Mouse (Mus musculus) liver, embryonic 15.5 days (tissue): ENCODE results near the gene Ptprd. TPM values are rescaled to one million over a fixed set of nuclear protein-coding genes. Genes with fewer than 3 reads are reported as not detected.

Experiments used
- ATAC-seq: fragments of 200-750 bp; cut with Nextera tagmentation; 2 replicates; pipeline ENCODE4 v1.8.0; 2017; ENCODE audit warnings: moderate number of reproducible peaks, mild to moderate bottlenecking, moderate library complexity; ENCODE audit not compliant: insufficient read depth
- H3K27ac ChIP-seq: fragments of 300-500 bp; sonication (generic); replicated peaks from 2 replicates; pipeline ENCODE4 v1.5.1; 2015; ENCODE audit warnings: mild to moderate bottlenecking, inconsistent platforms
- H3K27me3 ChIP-seq: fragments of 300-500 bp; sonication (generic); 2 replicates; pipeline ENCODE4 v1.6.1; 2015; ENCODE audit warnings: mild to moderate bottlenecking, inconsistent platforms
- H3K36me3 ChIP-seq: fragments of 300-500 bp; sonication (generic); replicated peaks from 2 replicates; pipeline ENCODE4 v1.6.1; 2015; ENCODE audit warnings: moderate library complexity, mild to moderate bottlenecking, inconsistent platforms
- H3K4me1 ChIP-seq: fragments of 300-500 bp; sonication (generic); replicated peaks from 2 replicates; pipeline ENCODE4 v1.6.1; 2015; ENCODE audit warnings: inconsistent platforms
- H3K4me2 ChIP-seq: fragments of 300-500 bp; sonication (generic); 2 replicates; pipeline ENCODE4 v1.6.1; 2015; ENCODE audit warnings: moderate library complexity, mild to moderate bottlenecking, inconsistent platforms
- H3K4me3 ChIP-seq: fragments of 300-500 bp; sonication (generic); replicated peaks from 2 replicates; pipeline ENCODE4 v1.5.1; 2015; ENCODE audit warnings: mild to moderate bottlenecking, inconsistent platforms
- H3K9ac ChIP-seq: fragments of 300-500 bp; sonication (generic); 2 replicates; pipeline ENCODE4 v1.6.1; 2015; ENCODE audit warnings: moderate library complexity, mild to moderate bottlenecking, inconsistent platforms
- H3K9me3 ChIP-seq: fragments of 300-500 bp; sonication (generic); replicated peaks from 2 replicates; pipeline ENCODE4 v1.6.1; 2016; ENCODE audit warnings: inconsistent platforms
- WGBS: fragments of 180-500 bp; shearing (Covaris S2); methylation state at CpG from one replicate; pipeline ENCODE4 v1.1.7; 2015; ENCODE audit warnings: mixed read lengths; ENCODE audit not compliant: insufficient replicate concordance; 5-methylcytosine and 5-hydroxymethylcytosine counted together
- polyA plus RNA-seq: library from polyadenylated mRNA; unstranded; fragments of >200 nt; fragmentation: Nextera tagmentation; extraction: Ambion mirVana; gene quantifications from 2 replicates; pipeline ENCODE4 v1.2.1, GENCODE M21; 2015

Ptprd gene
- polyA plus RNA-seq, 1 experiment from 2014 or later: 4.8 TPM

- no peaks in the 10 kb centered on the region for H3K36me3 ChIP-seq
- no peaks in the 10 kb centered on the region for H3K27me3 ChIP-seq
- H3K4me3 ChIP-seq: no peak overlapping the region
- no peak overlapping the region for H3K27ac ChIP-seq
- H3K4me2 ChIP-seq: no peak overlapping the region
- WGBS: 65% methylated on average over 6 of the region's 6 CpGs
- H3K9ac ChIP-seq: no peak overlapping the region
- H3K4me1 ChIP-seq: no peaks in the 10 kb centered on the region
- H3K9me3 ChIP-seq: no peaks in the 10 kb centered on the region
- no peak for ATAC-seq
Observed at GRCm38 (mm10) chr4:76380312-76380917, 1831.3 kb downstream of the Ptprd start.

DNA sequence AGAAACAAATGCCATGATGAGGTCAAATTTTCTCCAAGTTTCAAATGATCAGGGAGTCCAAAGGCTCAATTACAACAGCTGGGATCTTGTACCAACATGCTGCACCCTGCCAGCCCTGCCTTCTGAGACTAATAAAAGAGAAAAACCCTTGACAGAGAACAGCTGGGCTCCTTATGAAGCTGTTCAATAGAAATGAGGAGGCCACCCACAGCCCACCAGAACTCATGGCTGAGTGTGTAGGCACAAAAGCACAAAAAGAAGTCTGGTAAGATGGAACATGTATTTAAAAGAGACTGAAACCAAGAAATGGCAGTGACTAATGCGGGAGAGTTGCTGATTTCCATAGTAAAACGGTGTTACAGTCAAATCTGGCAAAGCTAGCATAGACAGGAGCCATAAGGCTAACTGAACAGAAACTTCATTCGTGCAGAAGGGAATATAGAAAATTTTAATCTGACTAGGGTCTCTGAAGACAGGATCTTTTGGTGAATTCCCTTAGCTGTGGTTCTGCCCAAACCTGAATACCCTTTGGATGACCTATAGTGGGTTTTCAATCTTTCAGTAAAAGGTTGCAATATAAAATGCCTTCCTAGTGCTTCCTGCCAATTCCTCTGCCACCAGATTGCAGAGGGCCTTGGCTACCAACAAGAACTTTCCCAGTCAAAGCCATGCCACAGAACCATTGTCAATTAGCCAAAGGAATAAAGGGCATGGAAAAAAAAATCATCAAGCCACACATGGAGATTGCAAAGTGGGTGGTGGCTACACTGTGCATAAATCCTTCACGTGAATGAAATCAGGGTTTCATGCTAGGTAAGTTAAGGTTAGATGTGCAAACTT lies 1841.5 kb downstream of the Ptprd start:
- H3K4me2 ChIP-seq: no peak overlapping the region
- 51% methylated on average over 4 of the region's 4 CpGs for WGBS

DNA sequence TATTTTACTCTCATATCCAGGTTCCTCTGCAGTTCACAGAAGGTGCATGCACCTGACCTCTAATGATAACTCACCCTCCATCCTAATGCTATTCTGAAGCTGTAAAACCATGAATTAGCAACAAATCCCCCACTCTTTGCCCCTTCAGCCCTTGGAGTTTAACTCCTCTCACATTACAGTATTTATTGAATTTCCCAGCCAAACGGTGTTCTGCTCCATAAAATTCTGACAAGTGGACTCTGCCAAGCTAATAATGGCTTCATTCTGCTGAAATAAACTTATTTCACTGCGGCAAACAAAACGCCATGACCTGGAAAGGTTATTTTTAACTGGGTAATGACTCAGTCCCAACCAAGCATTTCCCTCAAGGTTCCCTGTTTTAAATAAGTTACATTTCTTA lies 1842.7 kb downstream of the Ptprd start:
- no peak overlapping the region for H3K9ac ChIP-seq
- H3K4me1 ChIP-seq: no peaks in the 10 kb centered on the region
- H3K36me3 ChIP-seq: no peaks in the 10 kb centered on the region
- no peak for ATAC-seq
- no peak overlapping the region for H3K27ac ChIP-seq
- no peak overlapping the region for H3K4me2 ChIP-seq
- H3K27me3 ChIP-seq: no peaks in the 10 kb centered on the region
- 53% methylated on average over 3 of the region's 3 CpGs for WGBS
- no peaks in the 10 kb centered on the region for H3K9me3 ChIP-seq
- no peak overlapping the region for H3K4me3 ChIP-seq

More for the DNA sequence above, 1841.5 kb downstream of the Ptprd start:
- Histone ChIP-seq H3K27ac (no peak overlapping the region), H3K36me3 (no peaks in the 10 kb centered on the region), H3K27me3 (no peaks in the 10 kb centered on the region), H3K9ac (no peak overlapping the region), H3K9me3 (no peaks in the 10 kb centered on the region), H3K4me3 (no peak overlapping the region), H3K4me1 (no peaks in the 10 kb centered on the region)
- no peak for ATAC-seq

DNA sequence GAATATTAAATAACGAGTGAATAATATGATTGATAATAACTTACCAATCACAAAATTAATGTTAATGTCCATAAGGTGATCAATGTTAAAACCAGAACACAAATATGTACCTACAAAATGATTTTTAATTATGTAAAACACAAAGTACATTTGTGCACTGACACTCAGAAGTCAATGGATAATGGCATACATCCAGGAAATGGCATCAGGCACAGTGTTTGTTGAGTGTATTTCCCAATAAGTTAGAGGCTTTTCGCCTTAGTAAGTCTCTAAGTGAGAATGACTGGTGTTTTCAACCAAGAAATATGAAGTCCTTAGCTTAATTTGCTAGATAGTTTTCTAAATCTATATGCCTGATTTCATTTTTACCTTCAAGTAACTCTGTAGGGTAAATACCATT lies 1843.5 kb downstream of the Ptprd start:
- no peaks in the 10 kb centered on the region for H3K27me3 ChIP-seq
- H3K9me3 ChIP-seq: no peaks in the 10 kb centered on the region
- H3K4me1 ChIP-seq: no peaks in the 10 kb centered on the region
- no peaks in the 10 kb centered on the region for H3K36me3 ChIP-seq
- no peak overlapping the region for H3K27ac ChIP-seq
- no peak for ATAC-seq
- H3K4me3 ChIP-seq: no peak overlapping the region
- 60% methylated on average over 2 of the region's 2 CpGs for WGBS
- H3K4me2 ChIP-seq: no peak overlapping the region
- H3K9ac ChIP-seq: no peak overlapping the region

- no peak overlapping the region for H3K4me3 ChIP-seq
- no peaks in the 10 kb centered on the region for H3K36me3 ChIP-seq
- no peak for ATAC-seq
- no peaks in the 10 kb centered on the region for H3K9me3 ChIP-seq
- no peaks in the 10 kb centered on the region for H3K4me1 ChIP-seq
- H3K27me3 ChIP-seq: no peaks in the 10 kb centered on the region
- 52% methylated on average over 3 of the region's 3 CpGs for WGBS
- no peak overlapping the region for H3K9ac ChIP-seq
- H3K4me2 ChIP-seq: no peak overlapping the region
- H3K27ac ChIP-seq: no peak overlapping the region
Observed at GRCm38 (mm10) chr4:76367285-76367684, 1844.5 kb downstream of the Ptprd start.

DNA sequence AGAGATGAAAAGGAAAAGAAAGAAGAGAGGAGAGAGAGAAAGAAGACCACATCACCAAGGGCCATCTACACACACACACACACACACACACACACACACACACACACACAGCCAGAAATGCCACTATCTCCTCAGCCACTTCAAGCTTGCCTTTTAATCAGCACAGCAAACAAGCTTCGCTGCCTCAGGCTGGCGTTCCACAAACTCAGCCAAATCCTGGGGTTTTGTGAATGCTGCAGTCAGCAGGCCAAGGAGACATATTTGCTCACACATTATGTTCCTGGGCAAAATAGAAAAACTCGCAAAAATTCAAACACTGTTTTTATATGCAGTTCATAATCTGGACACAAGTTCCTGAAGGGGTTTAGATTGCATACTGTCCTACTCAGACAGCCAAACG lies 1845.9 kb downstream of the Ptprd start:
- Histone ChIP-seq H3K9ac (no peak overlapping the region), H3K4me2 (no peak overlapping the region), H3K27ac (no peak overlapping the region), H3K36me3 (no peaks in the 10 kb centered on the region), H3K9me3 (no peaks in the 10 kb centered on the region), H3K4me3 (no peak overlapping the region), H3K27me3 (no peaks in the 10 kb centered on the region), H3K4me1 (no peaks in the 10 kb centered on the region)
- 55% methylated on average over 4 of the region's 4 CpGs for WGBS
- ATAC-seq: no peak

DNA sequence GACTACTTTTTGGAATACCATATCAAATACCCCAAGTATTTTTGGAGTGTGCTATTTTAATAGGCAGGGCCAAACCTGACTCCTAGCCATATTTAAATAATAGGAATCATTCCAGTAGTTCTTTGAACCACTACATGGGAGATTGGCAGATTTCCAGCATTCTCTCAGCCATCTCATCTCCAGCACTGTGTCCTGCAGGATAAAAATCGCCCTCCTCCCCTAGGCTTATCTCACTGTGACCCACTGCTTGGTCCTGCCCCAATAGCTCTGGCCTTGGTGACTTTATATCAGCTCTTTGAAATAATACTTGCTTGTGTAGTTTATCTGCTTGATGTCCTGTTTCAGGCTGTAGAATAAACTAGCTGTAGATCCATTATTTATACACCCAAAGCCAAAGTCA lies 1850.2 kb downstream of the Ptprd start:
- H3K4me1 ChIP-seq: no peaks in the 10 kb centered on the region
- no peak overlapping the region for H3K4me2 ChIP-seq
- H3K27ac ChIP-seq: no peak overlapping the region
- no peaks in the 10 kb centered on the region for H3K27me3 ChIP-seq
- H3K9me3 ChIP-seq: no peaks in the 10 kb centered on the region
- H3K36me3 ChIP-seq: no peaks in the 10 kb centered on the region
- ATAC-seq: no peak
- H3K4me3 ChIP-seq: no peak overlapping the region
- 46% methylated on average over 1 of the region's 1 CpGs for WGBS
- no peak overlapping the region for H3K9ac ChIP-seq

GRCm38 (mm10) chr4:76354167-76354566 lies 1857.6 kb downstream of the Ptprd start:
- no peak overlapping the region for H3K4me2 ChIP-seq

DNA sequence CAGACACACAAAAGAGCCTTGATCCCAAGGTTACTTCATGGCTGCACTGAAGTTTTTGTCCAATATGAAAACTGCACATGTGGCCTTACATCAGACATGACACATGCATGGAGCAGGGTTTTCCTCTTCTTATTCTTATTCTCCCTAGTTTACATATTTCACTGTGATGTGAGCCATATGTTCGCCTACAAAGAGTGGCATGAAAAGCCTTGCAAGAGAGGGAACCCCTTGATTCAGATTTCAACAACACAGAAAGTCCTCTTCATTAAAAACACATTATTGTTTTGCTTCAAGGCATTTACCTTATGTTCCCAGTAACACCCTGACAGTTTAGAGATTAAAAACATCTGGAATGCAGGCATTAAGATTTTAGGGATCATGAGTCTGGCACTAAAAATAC lies 1859.3 kb downstream of the Ptprd start:
- H3K9ac ChIP-seq: no peak overlapping the region
- no peaks in the 10 kb centered on the region for H3K9me3 ChIP-seq
- no peak for ATAC-seq
- H3K36me3 ChIP-seq: no peaks in the 10 kb centered on the region
- H3K4me1 ChIP-seq: no peaks in the 10 kb centered on the region
- WGBS: 60% methylated on average over 1 of the region's 1 CpGs
- H3K4me3 ChIP-seq: no peak overlapping the region
- H3K27ac ChIP-seq: no peak overlapping the region
- H3K27me3 ChIP-seq: no peaks in the 10 kb centered on the region
- H3K4me2 ChIP-seq: no peak overlapping the region

More at GRCm38 (mm10) chr4:76354167-76354566, 1857.6 kb downstream of the Ptprd start:
- ATAC-seq: no peak
- Histone ChIP-seq H3K27ac (no peak overlapping the region), H3K4me3 (no peak overlapping the region), H3K9me3 (no peaks in the 10 kb centered on the region), H3K4me1 (no peaks in the 10 kb centered on the region), H3K27me3 (no peaks in the 10 kb centered on the region), H3K36me3 (no peaks in the 10 kb centered on the region), H3K9ac (no peak overlapping the region)
- WGBS: 52% methylated on average over 2 of the region's 2 CpGs

DNA sequence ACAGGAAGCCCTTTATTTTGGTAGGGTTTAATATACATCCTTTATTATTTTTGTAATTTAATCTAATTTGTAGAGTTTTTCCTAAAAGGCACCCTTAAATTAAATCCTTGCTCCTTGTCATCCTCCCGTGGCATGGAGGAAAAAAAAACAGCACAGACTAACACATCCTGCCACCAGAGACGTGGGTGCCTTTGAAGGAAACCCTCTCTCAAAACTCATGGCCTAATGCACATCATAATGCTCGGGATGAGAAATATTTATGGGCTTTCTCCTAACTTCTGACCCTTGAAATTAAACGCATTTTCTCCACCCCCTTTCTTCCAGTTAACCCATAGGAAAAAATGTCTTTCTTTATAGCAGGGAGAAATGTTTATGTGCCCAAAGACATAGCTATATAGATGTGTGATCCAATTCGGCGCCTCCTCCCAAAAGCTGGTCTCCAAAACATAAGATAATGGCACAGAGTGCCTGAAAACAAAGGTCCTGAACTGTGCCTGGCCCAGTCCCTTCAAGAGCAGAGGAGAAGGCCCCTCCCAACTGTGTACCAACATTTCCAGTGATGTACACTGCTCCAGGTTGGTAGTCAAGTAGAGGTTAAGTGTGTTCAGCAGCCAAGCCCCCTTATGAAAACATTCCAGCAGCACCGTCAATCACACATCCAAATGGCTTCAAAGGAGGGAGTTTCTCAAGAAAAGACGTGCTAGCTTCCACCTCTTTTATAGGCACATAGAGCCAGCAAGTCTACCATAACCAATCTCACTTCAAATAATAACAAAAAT lies 1860.4 kb downstream of the Ptprd start:
- Histone ChIP-seq H3K4me3 (no peak overlapping the region), H3K4me2 (no peak overlapping the region), H3K27me3 (no peaks in the 10 kb centered on the region), H3K9ac (no peak overlapping the region), H3K4me1 (no peaks in the 10 kb centered on the region), H3K9me3 (no peaks in the 10 kb centered on the region), H3K27ac (no peak overlapping the region), H3K36me3 (no peaks in the 10 kb centered on the region)
- ATAC-seq: no peak
- 59% methylated on average over 8 of the region's 8 CpGs for WGBS

DNA sequence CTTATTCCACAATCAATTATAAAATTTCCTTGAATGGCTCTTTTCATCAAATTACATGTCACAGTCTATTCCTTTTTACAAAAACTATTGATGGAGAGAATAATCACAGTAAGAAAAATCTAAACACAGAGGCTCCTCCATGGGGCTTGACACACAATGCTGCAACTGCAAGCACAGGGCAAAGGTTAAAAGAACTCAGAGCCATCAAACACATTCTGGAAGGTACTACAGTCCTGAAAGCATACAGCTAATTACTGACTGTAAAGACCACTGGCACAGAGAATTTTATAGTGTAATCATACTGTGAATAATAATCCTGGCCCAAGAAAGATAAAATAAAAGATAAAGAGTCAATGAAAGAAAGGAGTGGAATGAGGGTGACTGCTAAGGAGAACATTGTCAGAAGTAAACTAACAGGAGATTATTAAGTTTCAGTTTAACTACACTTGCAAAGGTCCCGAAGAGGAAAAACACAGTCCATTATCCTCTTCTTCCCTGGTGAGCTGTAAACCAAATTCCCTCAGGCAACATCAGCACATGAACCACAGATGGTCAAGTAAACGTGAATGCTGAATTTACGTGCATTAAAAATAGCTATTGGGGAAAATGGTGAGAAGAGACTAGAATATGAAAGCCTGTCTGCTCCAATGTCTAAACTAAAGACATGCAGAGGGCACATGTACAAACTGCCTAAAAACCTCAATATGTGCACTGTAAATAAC lies 1861.4 kb downstream of the Ptprd start:
- no peaks in the 10 kb centered on the region for H3K27me3 ChIP-seq
- H3K9me3 ChIP-seq: no peaks in the 10 kb centered on the region
- no peaks in the 10 kb centered on the region for H3K4me1 ChIP-seq
- no peak for ATAC-seq
- 43% methylated on average over 3 of the region's 3 CpGs for WGBS
- no peak overlapping the region for H3K9ac ChIP-seq
- no peak overlapping the region for H3K4me2 ChIP-seq
- H3K27ac ChIP-seq: no peak overlapping the region
- no peaks in the 10 kb centered on the region for H3K36me3 ChIP-seq
- no peak overlapping the region for H3K4me3 ChIP-seq
